Mouse (Mus musculus) B cell, adult 67 days (primary cell): ENCODE data around the gene Vmn2r19. TPM values are rescaled to one million over a fixed set of nuclear protein-coding genes. Genes with fewer than 3 reads are reported as not detected.

Source experiments
- total RNA-seq, 2 experiments: library from RNA; stranded (reverse); gene quantifications; 4 replicates each; pipeline ENCODE4 v1.2.4; 2023

Vmn2r19 gene
- not detected for total RNA-seq

GRCm38 (mm10) chr6:123308033-123308432 lies at the start of gene Vmn2r19:
Gene Vmn2r19 (plus strand): TSS chr6:123308333.

GRCm38 (mm10) chr6:123261555-123262161 lies 46.5 kb upstream of the Vmn2r19 start, which contains the start of gene Clec4d:
Gene Clec4d (plus strand): TSS chr6:123262111.

DNA sequence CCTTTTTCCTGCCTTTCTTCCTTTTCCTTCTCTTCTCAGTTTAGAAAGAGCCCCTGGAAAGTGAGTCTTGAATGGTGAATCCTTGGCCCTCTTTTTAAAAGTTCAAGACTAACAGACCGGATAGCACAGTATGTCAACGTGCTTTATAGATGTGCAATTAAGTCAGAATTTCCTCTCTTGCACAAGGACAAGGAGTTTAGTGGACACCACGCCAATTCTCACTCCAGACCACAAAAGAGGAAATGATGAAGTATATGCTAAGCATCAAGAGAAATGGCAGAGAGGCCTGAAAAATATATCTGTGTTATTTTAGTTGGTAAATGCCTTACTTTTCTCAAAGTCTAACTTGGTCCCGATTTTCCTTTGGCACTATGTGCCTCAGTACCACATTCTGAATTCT lies 18.4 kb upstream of the Vmn2r19 start, which contains the start of gene Clec4e:
Clec4e (minus strand) TSS at position 118 of the 400 bp plus-strand sequence.

Other genes starting within 250 kb of the Vmn2r19 start
- 1 to 10 TPM in 1 of 2 experiments, not detected in 1; 3.6 TPM for gene Clec4a2, start 201.9 kb upstream of the Vmn2r19 start, total RNA-seq
- not detected for gene Clec4b2, start 135.4 kb upstream of the Vmn2r19 start, total RNA-seq
- under 1 TPM in 1 of 2 experiments, not detected in 1; 0.64 TPM for gene Clec4n, start 78.5 kb upstream of the Vmn2r19 start, total RNA-seq
- gene Clec4d, start 46.2 kb upstream of the Vmn2r19 start, total RNA-seq: not detected
- not detected for gene Clec4e, start 18.5 kb upstream of the Vmn2r19 start, total RNA-seq
- not detected for gene Vmn2r20, start 109.8 kb downstream of the Vmn2r19 start, total RNA-seq
- not detected for gene Vmn2r21, start 225.1 kb downstream of the Vmn2r19 start, total RNA-seq